Mouse (Mus musculus): Measurements from ENCODE around the gene Dpp8. TPM values are rescaled to one million over a fixed set of nuclear protein-coding genes. Genes with fewer than 3 reads are reported as not detected.
"Not testable (repeated sequence)": the region's sequence is repeated elsewhere in the genome, so short reads cannot be mapped to it uniquely, and the experiment has no call there.

Dpp8 gene
- 32.5 and 37.0 TPM in 2 replicates for polyA plus RNA-seq (2015; fragmentation: Nextera tagmentation; extraction: Ambion mirVana)

DNA sequence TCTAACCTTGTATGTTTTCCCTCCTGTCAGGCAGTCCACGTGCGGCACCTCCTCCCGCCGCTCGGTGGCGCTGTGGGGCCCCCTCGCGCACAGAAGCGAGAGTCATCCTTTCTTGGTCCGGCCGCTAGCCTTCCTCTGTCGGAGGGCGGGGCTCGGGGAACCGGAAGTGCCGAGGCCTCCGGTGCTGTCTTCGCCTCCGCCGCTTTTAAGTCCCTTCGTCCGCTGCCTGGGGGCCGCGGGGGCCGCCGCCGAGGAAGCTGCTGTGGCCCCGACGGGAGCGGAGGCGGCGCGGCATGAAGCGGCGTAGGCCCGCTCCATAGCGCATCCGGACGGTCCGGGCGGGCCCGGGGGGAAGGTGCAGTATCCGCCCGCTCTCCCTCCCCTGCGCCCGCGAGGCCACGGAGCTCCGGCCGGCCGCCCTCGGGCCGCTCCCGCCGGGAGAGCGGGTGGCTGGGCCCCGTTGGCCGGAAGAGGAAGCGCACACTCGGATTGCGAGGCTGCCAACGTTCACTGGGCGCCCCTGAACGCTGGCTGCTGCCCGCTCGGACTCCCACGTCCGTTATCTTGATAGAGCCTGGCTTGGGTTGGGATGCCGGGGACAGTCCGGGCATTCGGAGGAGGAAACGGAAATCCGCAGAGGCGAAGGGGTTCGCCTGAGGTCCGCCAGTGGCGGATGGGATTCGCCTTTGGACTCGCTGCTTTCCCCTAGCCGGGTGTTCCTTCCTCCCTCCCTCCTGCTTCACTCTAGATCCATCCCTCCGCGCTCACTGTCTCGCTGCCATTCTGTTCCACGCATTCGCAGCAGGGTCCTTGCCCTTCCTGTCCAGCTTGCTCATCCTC lies at the start of gene Dpp8:
Dpp8 (plus strand) TSS at position 146 of the 840 bp plus-strand sequence.
- H3K4me2 ChIP-seq (replicated peaks) = peak within 1 kb of the TSS; percentile 81
- H3K9me3 ChIP-seq = no peaks in the 10 kb centered on the region
- H3K4me1 ChIP-seq = peaks cover 12% of the 10 kb centered on the region
- H3K4me3 ChIP-seq = peak within 1 kb of the TSS; percentile 100
- peaks cover 14% of the 10 kb centered on the region for H3K36me3 ChIP-seq
- WGBS = under 1% methylated on average over 73 of the region's 85 CpGs
- peak; percentile 95 for ATAC-seq (ENCODE audit: low FRiP score, low read depth)
- H3K27me3 ChIP-seq = no peaks in the 10 kb centered on the region
- H3K27ac ChIP-seq = peak within 1 kb of the TSS; percentile 83
- H3K9ac ChIP-seq = peak within 1 kb of the TSS; percentile 98

GRCm38 (mm10) chr9:64985037-64985794 lies 47.0 kb upstream of the Dpp8 start:
- Histone ChIP-seq H3K27ac (no peak overlapping the region), H3K4me2 (replicated peaks) (no peak overlapping the region), H3K4me1 (no peaks in the 10 kb centered on the region), H3K4me3 (no peak overlapping the region), H3K27me3 (no peaks in the 10 kb centered on the region), H3K36me3 (peaks cover 93% of the 10 kb centered on the region), H3K9me3 (no peaks in the 10 kb centered on the region), H3K9ac (no peak overlapping the region)
- no peak for ATAC-seq (ENCODE audit: low FRiP score, low read depth)
- 80% methylated on average over 8 of the region's 8 CpGs for WGBS

- Histone ChIP-seq H3K4me3 (no peak overlapping the region), H3K36me3 (peaks cover 93% of the 10 kb centered on the region), H3K9me3 (no peaks in the 10 kb centered on the region), H3K27ac (no peak overlapping the region), H3K4me1 (no peaks in the 10 kb centered on the region), H3K9ac (no peak overlapping the region), H3K4me2 (replicated peaks) (no peak overlapping the region), H3K27me3 (no peaks in the 10 kb centered on the region)
- no peak for ATAC-seq (ENCODE audit: low FRiP score, low read depth)
- WGBS = 86% methylated on average over 9 of the region's 9 CpGs
Observed at GRCm38 (mm10) chr9:64985807-64986206, 46.4 kb upstream of the Dpp8 start.

GRCm38 (mm10) chr9:64987651-64988050 lies 44.6 kb upstream of the Dpp8 start:
- ATAC-seq (ENCODE audit: low FRiP score, low read depth) = no peak
- Histone ChIP-seq H3K4me1 (no peaks in the 10 kb centered on the region), H3K4me2 (replicated peaks) (no peak overlapping the region), H3K27ac (no peak overlapping the region), H3K36me3 (peaks cover 91% of the 10 kb centered on the region), H3K4me3 (no peak overlapping the region), H3K9ac (no peak overlapping the region), H3K9me3 (no peaks in the 10 kb centered on the region), H3K27me3 (no peaks in the 10 kb centered on the region)
- 92% methylated on average over 2 of the region's 2 CpGs for WGBS

- H3K9me3 ChIP-seq = no peaks in the 10 kb centered on the region
- H3K27me3 ChIP-seq = no peaks in the 10 kb centered on the region
- no peak overlapping the region for H3K9ac ChIP-seq
- no peak overlapping the region for H3K27ac ChIP-seq
- no peak overlapping the region for H3K4me3 ChIP-seq
- no peaks in the 10 kb centered on the region for H3K4me1 ChIP-seq
- no peak for ATAC-seq (ENCODE audit: low FRiP score, low read depth)
- H3K4me2 ChIP-seq (replicated peaks) = no peak overlapping the region
- H3K36me3 ChIP-seq = peaks cover 86% of the 10 kb centered on the region
- WGBS = 87% methylated on average over 6 of the region's 6 CpGs
Observed at GRCm38 (mm10) chr9:64988443-64988842, 43.8 kb upstream of the Dpp8 start.

DNA sequence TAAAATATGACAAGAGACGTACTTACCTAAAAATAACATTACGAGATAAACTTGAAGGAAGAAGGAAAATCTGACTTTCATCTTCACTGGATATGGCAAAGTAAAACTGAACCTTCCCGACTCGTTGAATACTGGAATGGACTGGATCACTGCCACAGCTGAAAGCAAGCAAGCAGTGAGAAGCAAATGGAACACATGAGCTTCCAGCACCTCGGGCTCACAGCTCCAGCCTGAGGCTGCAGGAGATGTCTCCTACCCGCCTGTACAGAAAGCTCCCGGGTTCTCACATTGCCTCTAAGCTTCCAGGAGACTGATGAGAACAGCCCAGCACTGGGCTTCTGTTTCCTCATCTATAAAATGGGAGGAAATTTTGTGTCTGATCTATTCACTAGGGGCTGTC lies 41.9 kb upstream of the Dpp8 start:
- no peak overlapping the region for H3K4me3 ChIP-seq
- peaks cover 82% of the 10 kb centered on the region for H3K36me3 ChIP-seq
- no peak for ATAC-seq (ENCODE audit: low FRiP score, low read depth)
- 90% methylated on average over 7 of the region's 7 CpGs for WGBS
- no peaks in the 10 kb centered on the region for H3K4me1 ChIP-seq
- H3K4me2 ChIP-seq (replicated peaks) = no peak overlapping the region
- no peaks in the 10 kb centered on the region for H3K27me3 ChIP-seq
- no peak overlapping the region for H3K27ac ChIP-seq
- no peak overlapping the region for H3K9ac ChIP-seq
- H3K9me3 ChIP-seq = no peaks in the 10 kb centered on the region

- H3K4me3 ChIP-seq; H3K4me2 ChIP-seq (replicated peaks); H3K9me3 ChIP-seq; H3K27me3 ChIP-seq; H3K9ac ChIP-seq; H3K27ac ChIP-seq; ATAC-seq (ENCODE audit: low FRiP score, low read depth); H3K4me1 ChIP-seq: not testable (repeated sequence)
- WGBS = 88% methylated on average over 1 of the region's 1 CpGs
- H3K36me3 ChIP-seq = peaks cover 77% of the 10 kb centered on the region
Observed at GRCm38 (mm10) chr9:64995464-64995863, 36.8 kb upstream of the Dpp8 start.

DNA sequence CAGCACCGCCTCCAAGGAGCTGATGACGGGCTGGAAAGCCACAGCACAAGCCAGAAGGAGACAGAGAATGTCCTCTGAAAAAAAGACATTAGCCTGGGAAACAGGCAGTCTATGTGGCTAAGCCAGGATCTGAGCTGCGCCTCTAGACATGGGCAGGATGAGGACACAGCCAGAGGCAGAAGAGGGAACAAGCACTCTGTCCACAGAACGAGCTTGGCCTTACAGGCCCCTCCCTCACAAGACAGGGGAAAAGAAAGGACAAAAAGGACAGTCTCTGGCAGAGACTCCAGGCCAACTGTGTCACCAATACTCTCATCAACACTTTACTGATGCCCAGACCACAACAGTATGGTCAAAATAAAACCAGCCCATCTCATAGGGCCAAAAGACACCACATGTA lies 30.7 kb upstream of the Dpp8 start:
- no peak for ATAC-seq (ENCODE audit: low FRiP score, low read depth)
- Histone ChIP-seq H3K4me2 (replicated peaks) (no peak overlapping the region), H3K27me3 (no peaks in the 10 kb centered on the region), H3K4me1 (no peaks in the 10 kb centered on the region), H3K9me3 (no peaks in the 10 kb centered on the region), H3K27ac (no peak overlapping the region), H3K4me3 (no peak overlapping the region), H3K9ac (no peak overlapping the region), H3K36me3 (peaks cover 77% of the 10 kb centered on the region)
- WGBS = 77% methylated on average over 4 of the region's 4 CpGs

GRCm38 (mm10) chr9:65005737-65006136 lies 26.5 kb upstream of the Dpp8 start:
- Histone ChIP-seq H3K27me3 (no peaks in the 10 kb centered on the region), H3K9ac (no peak overlapping the region), H3K4me3 (no peak overlapping the region), H3K36me3 (peaks cover 76% of the 10 kb centered on the region), H3K9me3 (no peaks in the 10 kb centered on the region), H3K4me2 (replicated peaks) (no peak overlapping the region), H3K27ac (no peak overlapping the region), H3K4me1 (no peaks in the 10 kb centered on the region)
- no peak for ATAC-seq (ENCODE audit: low FRiP score, low read depth)
- 91% methylated on average over 8 of the region's 8 CpGs for WGBS

DNA sequence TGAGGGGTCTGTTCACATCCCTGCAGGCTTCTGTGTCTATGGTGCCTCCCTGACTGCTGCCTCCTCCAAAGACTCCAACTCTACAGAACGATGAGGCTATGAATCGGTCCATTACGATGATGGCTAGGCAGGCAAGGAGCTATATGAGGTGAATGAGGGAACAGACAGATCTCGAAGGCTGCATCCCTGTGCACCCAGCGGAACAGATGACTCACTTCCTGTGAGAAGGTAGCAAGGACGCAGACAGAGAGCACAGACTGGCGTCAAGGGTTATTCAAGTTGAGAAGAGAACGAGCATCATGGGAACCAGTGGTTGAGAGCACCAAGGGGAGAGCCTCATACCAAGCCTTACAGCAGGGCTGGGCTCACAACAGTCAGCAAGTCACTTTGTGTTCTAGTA lies 21.6 kb upstream of the Dpp8 start:
- no peaks in the 10 kb centered on the region for H3K4me1 ChIP-seq
- H3K4me2 ChIP-seq (replicated peaks) = no peak overlapping the region
- ATAC-seq (ENCODE audit: low FRiP score, low read depth) = no peak
- H3K9me3 ChIP-seq = no peaks in the 10 kb centered on the region
- H3K36me3 ChIP-seq = peaks cover 40% of the 10 kb centered on the region
- H3K9ac ChIP-seq = no peak overlapping the region
- H3K27me3 ChIP-seq = no peaks in the 10 kb centered on the region
- 84% methylated on average over 8 of the region's 8 CpGs for WGBS
- no peak overlapping the region for H3K4me3 ChIP-seq
- no peak overlapping the region for H3K27ac ChIP-seq

DNA sequence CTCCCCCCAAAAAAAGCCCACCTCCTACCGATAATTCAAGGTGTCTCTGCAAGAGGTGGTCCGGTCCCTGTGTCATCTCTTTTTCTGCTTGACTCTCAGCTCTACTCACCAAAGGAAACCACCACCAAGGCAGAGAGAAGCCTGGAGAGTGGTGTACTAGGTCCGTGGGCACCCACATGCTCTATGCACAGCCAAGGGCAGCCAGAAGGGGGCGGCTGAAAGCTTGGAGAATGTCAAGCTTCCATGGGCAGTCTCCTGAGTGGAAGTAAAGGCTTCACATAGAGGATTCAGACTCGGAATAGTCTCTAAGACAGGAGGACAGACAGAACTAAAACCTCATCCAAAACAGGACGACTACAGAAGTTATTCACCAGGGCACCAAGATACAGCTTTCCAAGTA lies 20.9 kb upstream of the Dpp8 start:
- Histone ChIP-seq H3K27ac (no peak overlapping the region), H3K4me1 (0 out of 2 replicates have a peak, but pooled peaks cover 3% of the 10 kb centered on the region), H3K27me3 (no peaks in the 10 kb centered on the region), H3K9me3 (no peaks in the 10 kb centered on the region), H3K4me2 (replicated peaks) (no peak overlapping the region), H3K36me3 (peaks cover 34% of the 10 kb centered on the region), H3K4me3 (no peak overlapping the region), H3K9ac (no peak overlapping the region)
- no peak for ATAC-seq (ENCODE audit: low FRiP score, low read depth)
- 60% methylated on average over 6 of the region's 6 CpGs for WGBS

DNA sequence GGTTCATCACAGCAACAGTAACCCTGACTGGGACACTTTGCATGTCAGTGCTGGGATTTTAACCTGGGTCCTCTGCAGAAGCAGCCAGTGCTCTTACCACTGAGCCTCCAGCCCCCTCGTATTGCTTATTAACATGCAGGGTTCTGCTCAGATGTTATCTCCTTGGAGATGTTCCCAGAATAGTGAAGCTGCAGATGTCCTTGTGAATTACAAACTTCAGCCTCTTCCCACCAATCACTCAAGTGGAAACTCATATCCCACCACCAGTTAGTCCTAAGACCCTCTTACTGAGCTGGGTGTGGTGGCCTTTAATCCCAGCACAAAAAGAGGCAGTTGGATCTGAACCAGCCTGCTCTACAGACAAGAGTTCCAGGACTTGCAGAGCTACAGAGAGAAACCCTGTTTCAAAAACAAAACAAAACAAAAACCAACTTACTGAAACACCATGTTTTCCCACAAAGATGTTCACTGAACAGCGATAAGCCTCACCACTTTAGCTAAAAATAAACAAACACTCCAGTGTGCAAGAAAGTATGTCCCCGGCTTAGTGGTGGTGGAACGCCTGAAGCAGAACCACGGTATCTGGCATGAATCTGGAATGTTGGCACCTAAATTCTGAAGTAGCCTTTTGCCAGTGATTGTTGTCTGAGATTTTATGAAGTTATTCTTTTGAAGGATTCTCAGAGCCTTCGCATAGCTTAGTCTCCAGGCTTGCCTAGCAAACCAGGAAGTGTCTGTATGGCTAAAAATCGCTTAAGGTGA lies 16.6 kb upstream of the Dpp8 start:
- 86% methylated on average over 7 of the region's 7 CpGs for WGBS
- no peak overlapping the region for H3K27ac ChIP-seq

More for the DNA sequence above, 16.6 kb upstream of the Dpp8 start:
- Histone ChIP-seq H3K9me3 (no peaks in the 10 kb centered on the region), H3K4me2 (replicated peaks) (no peak overlapping the region), H3K9ac (no peak overlapping the region), H3K36me3 (peaks cover 1% of the 10 kb centered on the region), H3K27me3 (no peaks in the 10 kb centered on the region), H3K4me1 (peaks cover 31% of the 10 kb centered on the region), H3K4me3 (no peak overlapping the region)
- no peak for ATAC-seq (ENCODE audit: low FRiP score, low read depth)
